Mouse (Mus musculus) kidney, adult 11 months (tissue): Measurements from ENCODE around the gene Ankrd22.

Source experiments
- DNase-seq: peaks from one replicate; pipeline ENCODE4 v3.0.0; 2022

Ankrd22 gene

GRCm38 (mm10) chr19:34180316-34180715 is 14.5 kb upstream of the Ankrd22 start:
- no peak for DNase-seq

- DNase-seq: no peak
Measured at GRCm38 (mm10) chr19:34179136-34179535, 13.3 kb upstream of the Ankrd22 start.

GRCm38 (mm10) chr19:34174004-34174403 is 8.2 kb upstream of the Ankrd22 start:
- DNase-seq: no peak

DNA sequence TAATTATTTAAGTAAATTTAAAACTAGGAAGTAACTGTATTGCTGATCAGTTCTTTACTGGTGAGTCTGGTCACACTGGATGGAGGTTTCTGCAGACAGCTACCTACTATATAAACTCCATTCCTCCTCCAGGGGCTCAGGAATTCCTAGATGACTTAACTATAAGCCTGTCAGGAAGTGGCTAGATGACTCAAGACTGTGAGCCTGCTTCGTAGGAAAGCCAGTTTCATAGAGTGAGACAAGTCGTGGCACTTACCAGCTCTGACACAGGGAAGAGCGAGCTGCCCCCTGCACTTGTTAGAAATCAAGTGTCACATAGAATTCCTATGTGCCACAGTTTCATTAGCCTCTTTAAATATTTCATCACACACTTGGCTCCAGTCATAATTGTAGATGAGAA is 5.3 kb upstream of the Ankrd22 start:
- DNase-seq: no peak

DNA sequence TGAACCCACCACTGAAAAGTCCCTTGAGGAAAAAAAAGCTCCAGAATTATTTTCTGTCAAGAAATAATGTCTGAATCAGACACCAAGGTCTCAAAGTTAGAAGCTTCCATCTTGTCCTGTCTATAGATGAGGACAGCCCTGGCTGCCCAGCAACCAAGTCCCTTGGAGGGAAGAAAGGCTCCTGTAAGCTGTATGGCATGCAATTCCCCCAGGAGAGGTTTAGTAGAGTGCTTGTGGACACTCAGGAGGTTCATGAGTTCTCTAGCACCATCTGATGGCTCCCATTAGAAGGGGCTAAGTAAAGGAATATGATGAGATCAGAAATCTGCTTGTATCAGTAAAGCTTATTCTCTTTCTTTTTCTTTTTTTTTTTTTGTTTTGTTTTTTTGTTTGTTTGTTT is 3.3 kb upstream of the Ankrd22 start:
- DNase-seq: no peak

GRCm38 (mm10) chr19:34167896-34168661 is 2.2 kb upstream of the Ankrd22 start:
- DNase-seq: no peak

- no peak for DNase-seq
Measured at GRCm38 (mm10) chr19:34166386-34166785, 533 bp upstream of the Ankrd22 start.

GRCm38 (mm10) chr19:34162693-34163092 is 3.2 kb downstream of the Ankrd22 start:
- DNase-seq: no peak

DNA sequence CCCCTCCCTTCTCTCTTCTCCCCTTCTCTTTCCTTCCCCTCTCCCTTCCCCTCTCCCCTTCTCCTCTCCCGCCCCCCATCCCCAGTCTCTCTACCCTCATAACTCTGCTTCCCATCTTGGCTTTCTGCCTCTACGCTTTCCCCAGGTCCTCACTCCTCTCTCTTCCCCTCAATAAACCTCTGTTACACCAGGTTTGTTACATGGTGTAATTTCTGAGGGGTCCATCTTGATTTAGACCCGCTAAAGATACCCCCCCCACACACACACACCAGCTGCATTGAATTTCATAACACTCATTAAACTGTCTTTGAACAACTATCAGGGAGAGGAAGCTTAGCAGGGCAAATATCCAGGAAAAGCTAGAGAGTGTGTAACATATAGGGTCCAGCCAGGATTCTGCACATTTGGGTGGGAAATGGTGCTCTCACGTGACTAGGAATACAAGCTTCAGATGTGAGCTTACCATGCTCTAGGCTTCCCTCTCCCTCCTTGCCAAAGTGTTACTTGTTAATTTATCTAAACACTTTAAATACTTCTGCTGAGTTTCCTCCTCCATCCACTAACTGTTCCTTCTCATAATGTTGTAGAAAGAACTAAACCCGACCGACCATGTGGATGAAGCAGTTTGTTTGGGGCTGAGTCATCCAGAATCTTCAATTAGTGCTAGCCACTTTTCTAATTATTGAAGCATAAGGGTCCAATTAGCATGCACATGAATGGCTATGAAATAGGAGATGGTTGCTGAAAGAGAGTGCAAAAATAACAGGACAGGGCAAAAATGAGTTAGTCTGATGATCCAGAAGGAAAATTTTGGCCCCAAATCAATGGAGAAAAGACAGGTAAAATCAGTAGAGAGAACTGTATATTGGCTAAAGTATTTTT is 12.3 kb downstream of the Ankrd22 start:
- no peak for DNase-seq

DNA sequence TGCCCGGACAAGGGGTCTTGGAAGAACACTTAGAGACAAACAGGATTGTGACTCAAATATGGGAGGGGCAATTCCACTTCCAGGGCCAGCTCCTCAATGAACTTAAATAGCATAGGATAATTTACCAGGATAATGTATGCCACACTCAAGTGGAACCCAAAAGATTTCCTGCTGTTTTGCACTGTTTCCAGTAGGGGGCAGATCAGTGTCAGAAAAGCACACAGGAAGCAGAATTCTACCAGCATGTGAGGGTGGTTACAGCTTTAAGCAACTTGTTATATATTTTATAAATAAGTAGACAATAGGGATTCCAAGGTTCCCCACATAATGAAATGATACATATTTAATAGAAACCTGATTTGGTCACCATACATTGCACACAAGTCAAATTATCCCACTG is 13.9 kb downstream of the Ankrd22 start:
- DNase-seq: no peak

GRCm38 (mm10) chr19:34148421-34148820 is 17.4 kb downstream of the Ankrd22 start:
- no peak for DNase-seq

DNA sequence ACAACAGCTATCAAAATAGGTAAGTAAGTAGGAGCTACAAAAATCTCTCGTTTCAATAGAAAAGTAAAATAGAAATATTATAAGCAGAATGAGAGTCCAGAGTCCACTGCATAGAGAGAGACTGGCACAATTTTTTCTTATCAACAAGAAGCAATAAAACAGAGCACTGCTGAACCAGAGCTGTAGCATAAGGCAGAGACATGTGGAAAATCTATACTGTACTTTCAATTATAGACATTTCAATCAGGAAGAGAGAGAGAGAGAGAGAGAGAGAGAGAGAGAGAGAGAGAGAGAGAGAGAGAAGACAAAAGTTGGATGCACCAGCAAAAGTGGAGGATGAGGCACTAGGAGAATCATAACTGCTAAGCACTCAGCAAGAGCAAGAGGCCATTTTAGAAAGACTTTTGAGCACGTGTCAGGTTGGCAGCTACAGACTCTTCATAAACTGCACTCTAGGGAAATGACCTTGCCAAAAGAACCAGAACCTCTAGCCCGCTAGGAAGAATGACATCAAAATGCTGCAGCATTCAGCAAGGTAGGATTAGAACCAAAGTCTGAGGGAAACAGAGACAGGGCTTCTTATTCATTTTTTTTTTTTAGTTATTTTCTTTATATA is 26.3 kb downstream of the Ankrd22 start:
- DNase-seq: no peak

DNA sequence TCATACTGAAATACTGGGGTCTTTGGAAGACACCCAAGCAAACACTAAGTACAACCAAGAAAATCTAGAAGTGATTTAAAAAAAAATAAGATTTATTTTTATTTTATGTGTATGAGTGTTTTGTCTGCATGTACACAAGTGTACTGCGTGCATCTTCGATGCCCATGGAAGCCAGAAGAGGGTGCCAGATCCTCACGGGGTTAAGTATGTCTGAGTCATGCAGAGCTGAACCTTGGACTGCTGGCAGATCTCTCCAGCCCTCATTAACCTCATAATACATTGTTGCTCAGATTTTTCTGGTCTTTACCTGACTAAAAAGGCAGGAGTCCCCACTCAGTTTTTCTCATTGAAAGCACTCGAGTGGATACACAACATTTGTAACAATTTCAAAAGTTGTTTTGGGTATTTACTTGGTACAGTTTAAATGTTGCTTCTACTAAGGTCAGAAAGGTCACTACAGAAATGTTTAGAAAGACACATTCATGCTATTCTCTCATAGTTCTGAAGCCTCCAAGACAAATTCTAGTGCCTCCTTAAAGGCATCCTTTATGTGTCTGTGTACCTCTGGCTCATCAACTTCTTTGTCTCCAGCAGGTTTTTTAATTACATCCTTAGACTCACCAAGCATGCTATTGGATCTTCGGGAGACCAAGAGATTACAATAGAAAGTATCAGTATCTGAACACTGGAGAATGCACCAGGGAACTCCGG is 27.0 kb downstream of the Ankrd22 start:
- DNase-seq: peak; percentile 5

DNA sequence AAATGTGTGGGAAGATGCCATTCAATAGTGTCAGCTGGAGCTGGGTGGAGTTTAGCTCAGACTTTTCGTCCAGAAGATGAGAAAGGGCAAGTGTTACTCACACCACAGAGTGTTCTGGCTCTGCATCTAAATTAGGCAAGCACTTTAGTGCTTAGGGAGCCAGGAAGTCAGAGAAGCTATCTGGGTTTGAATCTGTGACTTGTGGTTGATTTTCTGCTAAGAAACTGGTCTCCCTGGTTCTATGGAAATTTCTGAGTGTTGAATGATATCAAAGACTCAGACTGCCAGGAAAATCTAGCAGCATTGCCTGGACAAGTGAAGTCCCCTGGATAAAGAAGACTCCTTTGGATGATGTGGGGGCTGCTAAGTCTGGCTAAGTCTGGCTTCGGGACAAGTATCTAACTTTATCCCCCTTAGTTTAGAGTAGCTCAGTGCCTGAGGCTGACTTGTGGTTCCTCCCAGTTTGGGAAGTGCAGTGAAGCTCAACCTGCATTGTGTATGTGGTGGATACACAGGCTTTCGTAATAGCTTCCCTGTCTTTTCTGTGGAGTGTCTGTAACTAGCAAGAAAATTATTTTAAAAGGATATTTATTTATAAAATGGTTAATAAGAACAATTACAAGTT is 45.6 kb downstream of the Ankrd22 start:
- DNase-seq: no peak

GRCm38 (mm10) chr19:34119653-34120052 is 46.2 kb downstream of the Ankrd22 start:
- DNase-seq: no peak

DNA sequence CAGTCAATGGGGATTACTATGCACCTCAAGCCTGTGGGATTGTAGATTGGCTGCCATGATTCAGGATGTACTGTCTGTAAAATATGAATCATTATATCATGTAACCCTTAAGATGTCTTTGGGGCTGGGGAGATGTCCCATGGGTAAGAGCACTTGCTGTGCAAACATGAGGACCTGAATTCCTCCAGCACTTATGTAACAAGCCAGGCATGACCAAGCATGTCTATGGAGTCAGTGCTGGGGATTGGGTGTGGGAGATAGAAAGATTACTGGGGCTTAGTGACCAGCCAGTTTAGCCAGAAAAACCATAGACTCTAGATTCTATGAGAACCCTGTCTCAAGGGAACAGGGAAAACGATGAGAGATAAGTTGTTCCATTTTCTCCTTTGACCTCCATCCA is 46.8 kb downstream of the Ankrd22 start:
- no peak for DNase-seq

- DNase-seq: no peak
Measured at GRCm38 (mm10) chr19:34104841-34105240, 61.0 kb downstream of the Ankrd22 start.

- no peak for DNase-seq
Measured at GRCm38 (mm10) chr19:34101888-34102287, 64.0 kb downstream of the Ankrd22 start.

DNA sequence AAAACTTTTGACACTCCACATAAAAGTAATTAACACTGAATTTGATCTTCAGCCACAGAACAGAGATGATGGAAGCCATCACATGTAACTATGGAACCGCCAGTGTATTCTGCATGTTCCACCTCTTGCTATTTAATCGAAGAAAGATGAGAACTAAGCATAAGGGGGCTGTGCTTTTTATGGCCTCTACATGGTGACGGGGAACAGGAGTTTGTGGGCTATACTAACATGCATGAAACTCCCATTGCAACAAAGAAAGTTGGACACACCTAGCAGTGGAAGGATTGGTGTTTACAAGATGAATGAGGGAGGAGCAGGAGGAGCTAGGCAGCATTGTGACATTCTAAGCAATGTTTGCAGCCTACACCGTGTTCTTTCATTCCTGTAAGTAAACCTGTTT is 65.2 kb downstream of the Ankrd22 start, which contains the start of gene Lipm:
Lipm (plus strand) TSS at position 301 of the 400 bp plus-strand sequence.
- DNase-seq: no peak

- DNase-seq: no peak
Measured at GRCm38 (mm10) chr19:34096228-34096627, 69.6 kb downstream of the Ankrd22 start.

GRCm38 (mm10) chr19:34095381-34095780 is 70.5 kb downstream of the Ankrd22 start:
- DNase-seq: no peak

DNA sequence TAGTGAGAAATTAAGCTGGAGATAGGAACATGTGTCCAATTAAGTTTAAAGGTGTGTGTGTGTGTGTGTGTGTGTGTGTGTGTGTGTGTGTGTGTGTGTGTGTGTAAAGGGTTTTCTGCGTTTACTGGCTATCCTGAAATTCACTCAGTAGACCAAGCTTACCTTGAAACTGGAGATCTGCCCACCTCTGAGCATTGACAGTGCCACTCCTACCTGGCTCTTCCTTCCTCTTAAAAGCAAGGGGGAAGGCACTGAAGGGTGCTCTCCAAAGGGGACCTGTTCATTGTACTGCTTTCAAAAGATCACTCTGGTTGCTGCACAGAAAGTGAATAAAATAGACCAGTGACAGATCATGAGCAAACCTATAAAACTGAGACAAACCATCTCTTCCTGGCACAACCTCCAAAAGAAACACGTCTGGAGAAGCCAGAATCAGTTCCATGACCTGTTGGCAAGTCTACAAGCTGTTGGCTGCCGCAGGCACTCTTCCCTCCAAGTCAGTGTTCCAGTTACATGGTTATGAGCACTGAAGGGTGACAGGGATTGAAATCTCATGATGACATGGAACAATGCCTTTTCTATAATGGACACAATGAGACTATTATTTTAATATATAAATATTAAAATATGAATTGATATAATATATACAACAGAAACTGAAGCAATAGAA is 76.7 kb downstream of the Ankrd22 start:
- peak; percentile 8 for DNase-seq
